Mouse (Mus musculus) intestine, postnatal 0 days (tissue): Measurements from ENCODE around the gene Plxnb2. TPM values are rescaled to one million over a fixed set of nuclear protein-coding genes. Genes with fewer than 3 reads are reported as not detected.

ENCODE experiments used
- ATAC-seq: fragments of 200-750 bp; cut with Nextera tagmentation; 2 replicates; pipeline ENCODE4 v1.8.0; 2017; ENCODE audit warnings: mild to moderate bottlenecking, moderate TSS enrichment, moderate library complexity
- H3K27ac ChIP-seq: fragments of 300-500 bp; sonication (generic); 2 replicates; pipeline ENCODE4 v1.5.1; 2014; ENCODE audit warnings: mild to moderate bottlenecking, low read depth, low read length, moderate library complexity
- H3K27me3 ChIP-seq: fragments of 300-500 bp; sonication (generic); replicated peaks from 2 replicates; pipeline ENCODE4 v1.6.1; 2014; ENCODE audit warnings: low read length, mixed read lengths; ENCODE audit not compliant: control insufficient read depth, insufficient read depth
- H3K36me3 ChIP-seq: fragments of 300-500 bp; sonication (generic); 2 replicates; pipeline ENCODE4 v1.6.1; 2014; ENCODE audit warnings: mild to moderate bottlenecking, moderate library complexity; ENCODE audit not compliant: control insufficient read depth, insufficient read depth
- H3K4me1 ChIP-seq: fragments of 300-500 bp; sonication (generic); replicated peaks from 2 replicates; pipeline ENCODE4 v1.6.1; 2014; ENCODE audit warnings: antibody characterized with exemption, low read length, mixed read lengths; ENCODE audit not compliant: control insufficient read depth, insufficient read depth
- H3K4me2 ChIP-seq: fragments of 300-500 bp; sonication (generic); replicated peaks from 2 replicates; pipeline ENCODE4 v1.6.1; 2014; ENCODE audit warnings: low read depth, mild to moderate bottlenecking, moderate library complexity
- H3K4me3 ChIP-seq: fragments of 300-500 bp; sonication (generic); 2 replicates; pipeline ENCODE4 v1.5.1; 2014; ENCODE audit warnings: low read depth, low read length
- H3K9ac ChIP-seq: fragments of 300-500 bp; sonication (generic); 2 replicates; pipeline ENCODE4 v1.6.1; 2014; ENCODE audit warnings: mild to moderate bottlenecking, low read depth, low read length
- H3K9me3 ChIP-seq: fragments of 300-500 bp; sonication (generic); 2 replicates; pipeline ENCODE4 v1.6.1; 2016; ENCODE audit warnings: mixed run types; ENCODE audit not compliant: control insufficient read depth
- CTCF ChIP-seq: sonication (generic); IDR thresholded peaks from 2 replicates; pipeline ENCODE4 v1.5.1; 2016; ENCODE audit warnings: low read depth, mild to moderate bottlenecking, control low read depth, antibody characterized with exemption, moderate library complexity
- WGBS: fragments of 180-500 bp; shearing (Covaris S2); extraction: QIAGEN DNeasy Blood & Tissue Kit; methylation state at CpG from one replicate; pipeline ENCODE4 v1.1.7; 2014; 5-methylcytosine and 5-hydroxymethylcytosine counted together
- polyA plus RNA-seq: library from polyadenylated mRNA; unstranded; fragments of >200 nt; fragmentation: Nextera tagmentation; extraction: Ambion mirVana; gene quantifications from 2 replicates; pipeline ENCODE4 v1.2.1, GENCODE M21; 2015

The Plxnb2 gene
- polyA plus RNA-seq, 1 experiment from 2014 or later, result 71.5 TPM

- Histone ChIP-seq H3K9ac (peak overlapping the region; percentile 76; the same call in 1 of the 2 replicates), H3K4me3 (peak overlapping the region; percentile 63), H3K9me3 (no peaks in the 10 kb centered on the region), H3K27me3 (no peaks in the 10 kb centered on the region), H3K4me2 (peak overlapping the region; percentile 94), H3K27ac (peak overlapping the region; percentile 72), H3K36me3 (peaks cover 21% of the 10 kb centered on the region), H3K4me1 (peaks cover 34% of the 10 kb centered on the region)
- no peak for ATAC-seq
- no peak for TF ChIP-seq CTCF
- WGBS, result 51% methylated on average over 17 of the region's 17 CpGs
These were observed 8.2 kb downstream of the Plxnb2 start for GRCm38 (mm10) chr15:89172276-89172935.

GRCm38 (mm10) chr15:89171526-89172051, 9.0 kb downstream of the Plxnb2 start:
- no peak for ATAC-seq
- Histone ChIP-seq H3K27ac (no peak overlapping the region), H3K4me3 (no peak overlapping the region), H3K27me3 (no peaks in the 10 kb centered on the region), H3K4me2 (no peak overlapping the region), H3K36me3 (peaks cover 29% of the 10 kb centered on the region), H3K9ac (no peak overlapping the region), H3K9me3 (no peaks in the 10 kb centered on the region), H3K4me1 (peaks cover 26% of the 10 kb centered on the region; the same call in 1 of the 2 replicates)
- TF ChIP-seq CTCF, result no peak
- 90% methylated on average over 5 of the region's 5 CpGs for WGBS

DNA sequence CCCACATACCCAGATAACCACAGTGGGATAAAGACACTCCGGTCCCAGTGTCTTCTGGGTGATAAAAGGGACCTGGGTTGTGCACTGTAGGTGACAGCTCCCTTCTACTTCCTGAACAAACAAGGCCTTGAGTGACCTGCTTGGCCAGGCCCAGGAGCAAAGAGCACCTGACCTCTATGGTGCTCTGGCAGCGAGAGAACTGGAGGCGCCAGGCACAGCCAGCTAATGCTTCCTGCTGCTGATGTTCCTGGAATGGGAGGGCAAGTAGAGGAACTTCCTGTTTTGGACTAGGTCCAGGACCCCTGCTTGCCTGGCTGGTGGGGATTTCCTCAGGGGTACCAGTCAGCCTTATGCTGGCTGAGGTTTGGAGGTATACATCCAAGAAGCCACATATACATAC, 10.5 kb downstream of the Plxnb2 start:
- no peaks in the 10 kb centered on the region for H3K9me3 ChIP-seq
- peaks cover 15% of the 10 kb centered on the region; the same call in 1 of the 2 replicates for H3K4me1 ChIP-seq
- ATAC-seq, result peak; percentile 26; the same call in 1 of the 2 replicates
- H3K27ac ChIP-seq, result peak overlapping the region; percentile 68
- no peaks in the 10 kb centered on the region for H3K27me3 ChIP-seq
- H3K36me3 ChIP-seq, result peaks cover 44% of the 10 kb centered on the region
- 23% methylated on average over 3 of the region's 3 CpGs for WGBS
- H3K4me3 ChIP-seq, result no peak overlapping the region
- TF ChIP-seq CTCF, result no peak
- no peak overlapping the region for H3K4me2 ChIP-seq
- H3K9ac ChIP-seq, result no peak overlapping the region

- peak overlapping the region; percentile 68 for H3K27ac ChIP-seq
- 0 out of 2 replicates have a peak, but pooled peaks have one; percentile 7 for ATAC-seq
- peak overlapping the region; percentile 23; the same call in 1 of the 2 replicates for H3K9ac ChIP-seq
- H3K27me3 ChIP-seq, result no peaks in the 10 kb centered on the region
- H3K4me1 ChIP-seq, result peaks cover 15% of the 10 kb centered on the region; the same call in 1 of the 2 replicates
- H3K4me2 ChIP-seq, result peak overlapping the region; percentile 33; the same call in 1 of the 2 replicates
- WGBS, result 20% methylated on average over 10 of the region's 10 CpGs
- H3K36me3 ChIP-seq, result peaks cover 51% of the 10 kb centered on the region
- no peak overlapping the region for H3K4me3 ChIP-seq
- no peaks in the 10 kb centered on the region for H3K9me3 ChIP-seq
- TF ChIP-seq CTCF, result no peak
These were observed 11.2 kb downstream of the Plxnb2 start for GRCm38 (mm10) chr15:89169431-89169830.

DNA sequence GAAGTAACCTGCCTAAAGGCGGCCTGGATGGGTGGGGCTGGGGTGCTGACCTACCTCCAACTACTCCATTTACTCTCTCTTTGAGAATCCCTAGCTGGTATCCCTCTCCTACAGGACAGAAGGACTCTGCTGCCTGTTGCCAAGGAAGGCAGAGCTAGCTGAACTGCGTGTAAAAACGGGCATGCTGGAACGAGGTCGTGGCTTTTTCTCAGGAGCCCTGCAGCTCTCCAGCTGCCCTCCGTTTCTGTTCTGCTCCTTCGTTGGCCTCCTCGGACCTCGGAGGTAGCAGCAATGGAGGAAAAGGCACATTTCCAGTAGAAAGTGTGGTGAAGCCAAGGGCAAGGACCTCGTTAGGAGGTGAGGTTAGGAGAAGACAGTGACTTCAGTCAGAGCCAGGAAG, 11.7 kb downstream of the Plxnb2 start:
- ATAC-seq, result no peak
- 53% methylated on average over 10 of the region's 10 CpGs for WGBS
- H3K27ac ChIP-seq, result no peak overlapping the region
- no peak for TF ChIP-seq CTCF
- H3K9ac ChIP-seq, result peak overlapping the region; percentile 23; the same call in 1 of the 2 replicates
- peaks cover 11% of the 10 kb centered on the region; the same call in 1 of the 2 replicates for H3K4me1 ChIP-seq
- peaks cover 56% of the 10 kb centered on the region for H3K36me3 ChIP-seq
- no peaks in the 10 kb centered on the region for H3K27me3 ChIP-seq
- no peaks in the 10 kb centered on the region for H3K9me3 ChIP-seq
- H3K4me3 ChIP-seq, result no peak overlapping the region
- H3K4me2 ChIP-seq, result peak overlapping the region; percentile 33

GRCm38 (mm10) chr15:89165478-89165877, 15.1 kb downstream of the Plxnb2 start:
- no peaks in the 10 kb centered on the region for H3K27me3 ChIP-seq
- peaks cover 6% of the 10 kb centered on the region; the same call in 1 of the 2 replicates for H3K4me1 ChIP-seq
- no peak for TF ChIP-seq CTCF
- ATAC-seq, result no peak
- no peak overlapping the region for H3K9ac ChIP-seq
- WGBS, result 96% methylated on average over 12 of the region's 12 CpGs
- H3K4me3 ChIP-seq, result no peak overlapping the region
- no peak overlapping the region for H3K4me2 ChIP-seq
- H3K9me3 ChIP-seq, result no peaks in the 10 kb centered on the region
- no peak overlapping the region for H3K27ac ChIP-seq
- peaks cover 90% of the 10 kb centered on the region for H3K36me3 ChIP-seq
